Mouse (Mus musculus): ENCODE data around the gene Olfr653.

GRCm38 (mm10) chr7:104624494-104624893, 47.4 kb downstream of the Olfr653 start, which contains the start of gene Olfr657:
- TF ChIP-seq CTCF (IDR thresholded peaks at IDR 0.05; ENCODE audit: control insufficient read depth, insufficient read depth, low read length) (no peak), POLR2A (IDR thresholded peaks at IDR 0.05; ENCODE audit: borderline replicate concordance, control insufficient read depth, low read depth, low read length) (no peak)

Measured in bone marrow, adult 2 months (tissue).